Mouse (Mus musculus) right cerebral cortex, postnatal 4 days (tissue): ENCODE measurements around the gene Edem1.
A peak's percentile ranks its signal among the peaks of the same experiment; 100 is the strongest.
"Not testable (repeated sequence)": the region's sequence is repeated elsewhere in the genome, so short reads cannot be mapped to it uniquely, and the experiment has no call there.

Experiments used
- DNase-seq: peaks from one replicate; pipeline ENCODE4 v3.0.0-alpha.2; 2022

Edem1 gene

DNA sequence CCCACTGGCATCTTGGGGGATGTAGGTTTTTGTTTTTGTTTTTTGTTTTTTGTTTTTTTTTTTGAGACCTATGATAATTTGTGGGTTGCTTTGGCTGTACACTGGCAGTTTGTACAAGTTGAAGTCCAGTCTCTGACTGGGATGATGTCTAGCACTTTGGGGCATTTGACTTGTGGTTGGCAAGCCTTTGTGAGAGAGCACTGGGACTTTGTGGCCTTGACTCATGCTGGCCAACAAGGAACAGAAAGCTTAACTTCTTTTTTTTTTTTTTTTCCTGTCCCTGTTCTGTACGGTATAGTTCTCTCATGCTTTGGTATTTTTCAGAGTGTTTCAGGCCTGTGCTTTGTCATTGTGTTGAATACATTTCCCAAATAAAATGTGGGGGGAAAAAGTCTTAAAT is 3.7 kb downstream of the Edem1 start:
- DNase-seq, result no peak

- DNase-seq, result no peak
Measured at GRCm38 (mm10) chr6:108832989-108833388, 4.5 kb downstream of the Edem1 start.

DNA sequence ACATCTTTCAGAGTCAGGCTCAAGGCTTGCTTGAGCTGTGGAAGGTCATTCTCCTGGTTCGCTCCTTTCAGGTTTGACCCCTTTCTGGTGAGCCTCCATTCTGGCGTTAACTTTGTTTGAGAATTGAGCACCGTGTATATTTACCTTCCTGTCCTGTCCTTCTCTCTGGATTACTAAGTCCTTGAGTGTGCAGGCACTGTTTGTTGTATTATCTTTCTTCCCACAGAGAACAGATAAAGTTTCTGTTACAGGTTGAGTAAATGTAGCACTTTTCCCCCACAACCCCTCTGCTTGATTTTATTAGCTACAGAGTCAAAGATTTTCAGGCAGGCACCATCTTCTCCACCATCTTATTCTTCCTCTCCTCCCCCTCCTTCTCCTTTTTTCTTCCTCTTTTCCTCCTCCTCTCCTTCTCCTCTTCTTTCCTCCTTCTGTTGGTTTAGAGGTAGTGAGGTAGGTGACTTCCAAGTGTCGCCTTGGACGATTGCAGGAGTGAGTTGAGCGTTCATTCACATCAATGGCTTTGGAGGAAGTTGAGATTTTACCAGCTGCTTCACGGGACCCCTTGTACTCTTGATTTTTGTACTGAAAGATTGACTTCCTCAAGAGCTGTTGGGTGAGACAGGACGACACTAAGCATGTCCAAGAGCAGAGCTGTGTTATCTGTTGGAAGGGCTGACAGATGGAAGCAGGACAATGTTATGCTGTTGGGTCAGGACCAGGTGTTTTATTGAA is 5.7 kb downstream of the Edem1 start:
- DNase-seq, result no peak

GRCm38 (mm10) chr6:108835765-108836691 is 7.6 kb downstream of the Edem1 start:
- DNase-seq, result no peak

DNA sequence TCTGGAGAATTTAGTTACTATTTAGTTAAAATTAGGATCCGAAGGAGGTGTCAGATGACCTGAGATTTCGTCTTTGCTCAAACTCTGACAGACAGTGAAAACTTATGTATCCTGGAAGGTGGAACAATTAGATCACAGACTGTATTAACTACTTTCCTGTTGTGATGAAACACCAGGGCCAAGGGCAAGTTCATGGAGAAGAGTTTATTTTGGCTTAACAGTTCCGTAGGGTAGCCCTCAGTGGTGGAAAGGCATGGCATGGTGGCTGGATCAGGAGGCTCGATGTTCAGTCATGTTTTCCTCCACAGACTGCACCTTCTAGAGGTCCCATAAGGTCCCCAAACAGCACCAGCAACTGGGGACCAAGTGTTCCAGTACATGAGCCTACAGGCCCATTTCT is 8.6 kb downstream of the Edem1 start:
- DNase-seq, result no peak

- no peak for DNase-seq
Measured at GRCm38 (mm10) chr6:108837958-108838357, 9.5 kb downstream of the Edem1 start.

DNA sequence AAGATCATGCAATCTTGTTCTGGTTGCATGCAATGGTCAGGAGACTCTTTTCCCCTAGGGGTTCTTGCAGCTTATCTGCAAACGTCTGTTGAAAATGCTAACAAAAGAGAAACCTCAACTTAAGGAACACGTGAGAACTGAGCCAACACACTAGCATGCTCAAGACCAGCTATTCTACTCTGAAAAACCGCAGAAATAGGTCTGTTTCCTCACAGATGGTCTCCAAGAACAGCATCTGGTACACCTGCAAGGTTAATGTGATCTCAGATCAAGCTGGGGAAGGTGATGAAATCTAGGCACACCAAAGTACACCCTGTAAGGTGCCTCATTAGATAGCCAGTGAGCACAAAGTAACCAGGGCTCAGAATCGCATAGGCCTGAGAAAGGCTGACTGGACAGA is 11.0 kb downstream of the Edem1 start:
- DNase-seq, result no peak

- no peak for DNase-seq
Measured at GRCm38 (mm10) chr6:108840861-108841640, 12.6 kb downstream of the Edem1 start.

- DNase-seq, result no peak
Measured at GRCm38 (mm10) chr6:108843664-108844063, 15.2 kb downstream of the Edem1 start.

GRCm38 (mm10) chr6:108844093-108844492 is 15.7 kb downstream of the Edem1 start:
- DNase-seq, result no peak

GRCm38 (mm10) chr6:108844771-108845170 is 16.3 kb downstream of the Edem1 start:
- DNase-seq, result no peak

- DNase-seq, result no peak
Measured at GRCm38 (mm10) chr6:108852088-108852670, 23.7 kb downstream of the Edem1 start.

DNA sequence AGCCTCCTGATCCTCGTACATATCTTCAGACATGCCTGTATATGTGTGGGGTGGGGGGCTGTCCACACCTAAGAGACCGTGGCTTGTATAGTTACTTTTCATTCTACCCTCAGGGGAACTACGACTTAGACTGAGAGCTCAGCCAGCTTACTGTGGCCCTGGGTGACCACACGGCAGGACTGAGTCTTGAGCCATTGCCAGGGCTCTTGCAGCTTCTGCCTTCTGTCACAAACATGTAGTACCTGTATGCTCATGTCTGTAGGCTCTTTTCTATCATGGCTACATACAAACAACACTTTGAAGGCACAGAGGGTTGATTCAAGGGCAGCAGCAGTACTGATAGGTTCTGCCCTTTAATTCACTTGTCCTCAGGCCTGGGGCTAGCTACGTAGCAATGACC is 24.5 kb downstream of the Edem1 start:
- DNase-seq, result no peak

GRCm38 (mm10) chr6:108858583-108858982 is 30.1 kb downstream of the Edem1 start:
- no peak for DNase-seq

DNA sequence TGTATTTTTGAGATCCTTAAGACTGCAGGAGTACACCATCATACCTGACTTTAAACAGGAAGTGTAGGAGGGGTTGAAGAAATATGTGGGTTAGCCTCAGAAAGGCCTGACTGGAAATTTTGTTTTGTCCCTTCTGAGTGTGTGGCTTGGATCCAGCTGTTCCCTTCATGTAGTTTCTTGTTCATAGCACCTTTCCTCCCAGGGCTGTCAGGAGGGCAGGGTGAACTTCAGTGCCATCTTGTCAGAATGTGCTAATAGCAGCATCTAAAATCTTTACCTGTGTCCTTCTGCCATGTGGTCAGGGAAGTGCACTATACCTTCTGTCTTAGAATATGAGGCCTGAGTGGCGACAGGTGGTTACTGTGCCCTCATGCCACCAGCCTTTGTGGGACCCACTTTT is 32.8 kb downstream of the Edem1 start:
- no peak for DNase-seq

DNA sequence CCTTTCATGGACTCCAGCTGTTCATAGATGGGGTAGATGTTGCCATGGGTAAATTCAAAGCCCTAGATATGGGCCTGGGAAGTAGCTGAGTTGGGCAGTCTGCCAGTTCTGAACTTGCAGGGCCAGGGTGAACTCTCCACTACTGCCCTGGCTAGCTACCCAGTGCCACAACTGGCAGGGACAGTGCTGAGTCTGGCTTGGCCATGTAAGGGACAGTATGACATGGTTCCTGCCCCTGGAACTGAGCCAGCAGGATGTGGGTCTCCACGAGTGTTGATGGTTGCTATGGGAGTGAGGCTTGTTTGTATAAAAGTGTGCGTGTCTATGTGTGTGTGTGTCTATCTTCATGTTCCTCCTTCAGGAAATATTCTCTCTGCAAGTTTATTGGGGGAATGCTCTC is 34.1 kb downstream of the Edem1 start:
- peak; percentile 7 for DNase-seq

- DNase-seq, result no peak
Measured at GRCm38 (mm10) chr6:108866317-108866716, 37.9 kb downstream of the Edem1 start.

DNA sequence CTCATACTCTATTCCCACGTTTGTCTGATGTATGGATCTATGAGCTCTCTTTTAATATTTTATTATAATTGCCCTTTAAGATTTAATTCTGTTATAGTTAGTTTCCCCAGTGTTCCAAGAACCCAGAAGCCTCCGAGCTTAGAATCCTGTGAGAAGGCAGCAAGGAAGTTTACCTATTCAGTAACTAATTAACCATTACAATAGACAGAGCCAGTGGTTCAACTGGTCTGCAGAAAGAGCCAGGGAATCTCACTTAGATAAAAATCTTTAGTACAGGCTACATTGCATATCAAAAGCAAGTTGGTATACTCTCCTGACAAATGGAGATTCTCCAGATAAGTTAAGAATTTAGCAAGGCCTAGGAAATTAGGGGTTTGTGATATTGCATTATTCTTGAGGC is 40.6 kb downstream of the Edem1 start:
- DNase-seq, result not testable (repeated sequence)

DNA sequence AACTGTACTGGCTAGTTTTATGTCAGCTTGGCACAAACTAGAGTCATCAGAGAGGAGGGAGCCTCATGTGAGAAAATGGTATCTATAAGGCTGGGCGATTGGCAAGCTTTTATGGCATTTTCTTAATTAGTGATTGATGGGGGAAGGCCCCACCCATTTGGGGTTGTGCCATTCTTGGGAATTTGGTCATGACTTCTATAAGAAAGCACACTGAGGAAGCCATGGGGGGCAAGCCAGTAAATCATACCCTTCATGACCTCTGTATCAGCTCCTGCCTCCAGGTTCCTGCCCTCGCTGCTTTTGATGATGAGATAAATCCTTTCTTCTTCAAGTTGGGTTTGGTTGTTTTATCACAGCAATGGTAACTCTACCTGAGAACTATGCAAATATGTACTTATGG is 42.0 kb downstream of the Edem1 start:
- DNase-seq, result no peak

GRCm38 (mm10) chr6:108871251-108871650 is 42.8 kb downstream of the Edem1 start:
- no peak for DNase-seq

GRCm38 (mm10) chr6:108875344-108875743 is 46.9 kb downstream of the Edem1 start:
- no peak for DNase-seq

- no peak for DNase-seq
Measured at GRCm38 (mm10) chr6:108876052-108876451, 47.6 kb downstream of the Edem1 start.

DNA sequence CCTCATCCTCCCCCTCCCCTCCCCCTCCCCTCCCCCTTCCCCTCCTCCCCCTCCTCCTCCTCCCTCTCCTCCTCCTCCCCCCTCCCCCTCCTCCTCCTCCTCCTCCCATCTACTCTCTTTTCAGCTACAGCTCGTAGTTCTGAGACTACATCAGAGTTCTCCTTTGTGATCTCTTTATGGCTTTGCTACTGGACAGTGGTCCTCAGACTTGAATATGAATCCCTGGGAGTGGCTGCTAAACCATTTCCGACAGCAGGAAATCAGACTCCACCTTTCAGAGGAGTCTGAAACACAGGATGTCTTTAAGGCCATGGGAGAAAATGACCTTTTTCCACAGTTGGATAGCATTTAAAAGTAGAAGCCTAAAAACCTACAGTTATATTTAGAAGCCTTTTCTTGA is 48.0 kb downstream of the Edem1 start:
- no peak for DNase-seq
